Mouse (Mus musculus) intestine, embryonic 16.5 days (tissue): Measurements from ENCODE around the gene Olfr9. TPM values are rescaled to one million over a fixed set of nuclear protein-coding genes. Genes with fewer than 3 reads are reported as not detected.
"Not testable (repeated sequence)": the region's sequence is repeated elsewhere in the genome, so short reads cannot be mapped to it uniquely, and the experiment has no call there.

Source experiments
- ATAC-seq: fragments of 200-750 bp; cut with Nextera tagmentation; 2 replicates; pipeline ENCODE4 v1.8.0; 2017; ENCODE audit warnings: moderate TSS enrichment, moderate library complexity
- H3K27ac ChIP-seq: fragments of 300-500 bp; sonication (generic); 2 replicates; pipeline ENCODE4 v1.5.1; 2014; ENCODE audit warnings: mild to moderate bottlenecking, low read length
- H3K27me3 ChIP-seq: fragments of 300-500 bp; sonication (generic); replicated peaks from 2 replicates; pipeline ENCODE4 v1.6.1; 2014; ENCODE audit warnings: low read length, control low read depth, mixed read lengths; ENCODE audit not compliant: control insufficient read depth, insufficient read depth
- H3K36me3 ChIP-seq: fragments of 300-500 bp; sonication (generic); 2 replicates; pipeline ENCODE4 v1.6.1; 2014; ENCODE audit warnings: low read length, control low read depth; ENCODE audit not compliant: control insufficient read depth, insufficient read depth
- H3K4me1 ChIP-seq: fragments of 300-500 bp; sonication (generic); 2 replicates; pipeline ENCODE4 v1.6.1; 2014; ENCODE audit warnings: low read length, control low read depth, mixed read lengths; ENCODE audit not compliant: control insufficient read depth, insufficient read depth
- H3K4me2 ChIP-seq: fragments of 300-500 bp; sonication (generic); 2 replicates; pipeline ENCODE4 v1.6.1; 2014; ENCODE audit warnings: low read depth, low read length, control low read depth
- H3K4me3 ChIP-seq: fragments of 300-500 bp; sonication (generic); 2 replicates; pipeline ENCODE4 v1.5.1; 2014; ENCODE audit warnings: mild to moderate bottlenecking, low read length
- H3K9ac ChIP-seq: fragments of 300-500 bp; sonication (generic); 2 replicates; pipeline ENCODE4 v1.6.1; 2014; ENCODE audit warnings: low read depth, low read length
- H3K9me3 ChIP-seq: fragments of 300-500 bp; sonication (generic); 2 replicates; pipeline ENCODE4 v1.6.1; 2016; ENCODE audit warnings: low read length, control low read depth; ENCODE audit not compliant: control insufficient read depth
- WGBS: fragments of 180-500 bp; shearing (Covaris S2); extraction: QIAGEN DNeasy Blood & Tissue Kit; methylation state at CpG from one replicate; pipeline ENCODE4 v1.1.7; 2014; 5-methylcytosine and 5-hydroxymethylcytosine counted together
- polyA plus RNA-seq: library from polyadenylated mRNA; unstranded; fragments of >200 nt; fragmentation: Nextera tagmentation; extraction: Ambion mirVana; gene quantifications from 2 replicates; pipeline ENCODE4 v1.2.1, GENCODE M21; 2015

The Olfr9 gene
- polyA plus RNA-seq, 1 experiment from 2014 or later: not detected

DNA sequence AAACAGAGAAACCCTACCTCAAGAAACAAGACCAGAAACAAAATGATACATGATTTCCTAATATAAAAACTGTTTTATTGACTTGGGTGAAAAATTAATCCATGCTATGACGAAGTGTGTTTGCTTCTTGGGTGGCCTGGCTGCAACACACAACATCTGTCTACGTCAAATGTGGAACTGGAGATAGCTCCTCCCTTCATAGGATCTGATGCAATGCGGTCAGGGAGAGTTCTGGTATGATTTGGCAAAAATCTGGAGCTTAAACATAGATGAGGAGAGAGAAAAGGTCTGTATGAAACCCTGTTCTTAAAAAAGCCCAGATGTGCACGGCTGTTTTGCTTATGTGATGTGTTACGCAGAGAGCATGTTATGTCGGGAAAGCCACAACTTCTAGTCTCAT, 23.4 kb upstream of the Olfr9 start:
- H3K4me2 ChIP-seq: no peak overlapping the region
- H3K27ac ChIP-seq: peak overlapping the region; percentile 69; the same call in 1 of the 2 replicates
- peaks cover 20% of the 10 kb centered on the region; the same call in 1 of the 2 replicates for H3K4me1 ChIP-seq
- H3K36me3 ChIP-seq: no peaks in the 10 kb centered on the region
- 63% methylated on average over 6 of the region's 6 CpGs for WGBS
- H3K9ac ChIP-seq: no peak overlapping the region
- ATAC-seq: no peak
- no peak overlapping the region for H3K4me3 ChIP-seq
- H3K27me3 ChIP-seq: no peaks in the 10 kb centered on the region
- no peaks in the 10 kb centered on the region for H3K9me3 ChIP-seq

DNA sequence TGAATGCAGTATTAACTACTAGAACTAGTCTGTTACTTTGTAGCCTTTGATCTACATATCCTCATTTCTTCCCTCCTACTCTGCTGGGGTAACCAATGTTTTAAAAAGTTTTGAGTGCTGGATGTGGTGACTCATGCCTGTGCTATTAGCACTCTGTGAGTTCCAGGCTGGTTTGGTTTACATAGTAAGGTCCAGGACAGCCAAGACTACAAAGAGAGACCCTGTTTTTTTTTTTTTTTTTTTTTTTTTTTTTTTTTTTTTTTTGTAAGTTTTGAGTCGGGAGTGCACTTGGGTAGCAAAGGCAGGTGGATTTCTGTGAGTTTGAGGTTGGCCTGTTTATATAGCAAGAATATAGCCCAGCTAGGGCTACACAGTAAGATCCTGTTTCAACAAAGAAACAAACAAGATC, 20.9 kb upstream of the Olfr9 start:
- H3K27ac ChIP-seq: no peak overlapping the region

DNA sequence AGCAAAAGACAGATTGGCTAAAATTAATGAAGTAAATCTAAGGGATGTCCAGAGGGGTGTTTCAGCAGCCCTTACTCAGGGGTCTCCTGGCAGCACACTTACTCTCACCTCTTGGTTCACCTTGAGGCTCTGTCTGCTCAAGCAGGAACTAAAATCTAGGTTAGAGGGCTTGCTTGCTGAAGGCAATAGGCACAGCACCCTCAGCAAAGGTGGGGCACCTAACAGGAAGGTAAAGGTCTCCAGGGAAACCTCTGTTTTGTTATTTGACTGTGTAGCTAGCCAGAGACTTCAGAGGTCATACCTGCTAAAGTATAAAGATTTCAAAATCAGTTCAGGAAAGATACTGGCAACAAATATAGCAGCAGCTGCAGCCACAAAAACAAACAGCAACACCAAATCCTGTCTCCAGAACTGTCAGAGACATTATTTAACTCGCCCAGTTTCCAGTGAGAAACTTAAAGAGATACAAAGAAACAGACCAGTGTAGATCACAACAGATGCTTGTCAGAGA, 18.4 kb upstream of the Olfr9 start:
- no peak overlapping the region for H3K27ac ChIP-seq
- H3K4me3 ChIP-seq: no peak overlapping the region
- no peak; the same call in 1 of the 2 replicates for ATAC-seq
- no peak overlapping the region for H3K9ac ChIP-seq
- H3K27me3 ChIP-seq: no peaks in the 10 kb centered on the region
- H3K4me2 ChIP-seq: no peak overlapping the region
- no peaks in the 10 kb centered on the region for H3K9me3 ChIP-seq
- H3K4me1 ChIP-seq: peaks cover 3% of the 10 kb centered on the region; the same call in 1 of the 2 replicates
- WGBS: 39% methylated on average over 1 of the region's 1 CpGs
- no peaks in the 10 kb centered on the region for H3K36me3 ChIP-seq

More for the DNA sequence above, 20.9 kb upstream of the Olfr9 start:
- no peak overlapping the region for H3K4me3 ChIP-seq
- H3K4me2 ChIP-seq: no peak overlapping the region
- no peaks in the 10 kb centered on the region for H3K27me3 ChIP-seq
- peaks cover 12% of the 10 kb centered on the region; the same call in 1 of the 2 replicates for H3K4me1 ChIP-seq
- peak; percentile 68 for ATAC-seq
- no peaks in the 10 kb centered on the region for H3K9me3 ChIP-seq
- H3K36me3 ChIP-seq: no peaks in the 10 kb centered on the region
- WGBS: 25% methylated on average over 1 of the region's 1 CpGs
- no peak overlapping the region for H3K9ac ChIP-seq

DNA sequence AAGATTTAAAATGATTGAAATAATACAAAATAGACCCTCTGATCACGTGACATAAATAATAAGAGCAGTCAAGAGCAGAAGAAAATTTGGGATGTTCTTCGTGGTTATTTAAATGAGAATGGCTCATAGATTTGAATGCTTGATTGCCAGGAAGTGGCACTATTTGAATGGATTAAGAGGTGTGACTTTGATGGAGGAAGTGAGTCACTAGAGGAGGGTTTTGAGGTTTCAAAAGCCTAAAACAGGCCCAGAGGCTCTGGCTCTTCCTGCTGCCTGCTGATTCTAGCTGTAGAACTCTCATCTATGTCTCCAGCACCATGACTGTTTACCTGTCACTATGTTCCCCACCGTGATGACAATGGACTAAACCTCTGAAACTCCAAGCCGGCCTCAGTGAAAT, 16.4 kb upstream of the Olfr9 start:
- H3K27ac ChIP-seq: no peak overlapping the region

DNA sequence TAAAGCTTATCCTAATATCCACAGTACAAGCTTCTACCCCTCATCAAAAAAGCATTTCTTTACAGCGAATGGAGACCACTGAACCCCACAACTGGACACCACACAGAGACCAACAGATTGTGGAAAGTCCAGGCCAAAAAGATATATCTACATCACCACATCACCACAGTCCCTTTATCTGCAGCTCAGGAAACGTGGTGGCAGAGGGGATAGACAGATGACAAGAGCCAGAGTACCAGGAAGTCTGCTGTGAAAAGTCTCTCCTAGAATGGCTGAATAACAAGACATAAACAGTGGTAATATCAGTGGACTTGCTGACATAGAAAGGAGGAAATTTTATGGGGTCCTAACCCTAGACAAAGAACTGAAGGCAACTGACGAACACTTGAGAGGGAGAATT, 12.8 kb upstream of the Olfr9 start:
- H3K27ac ChIP-seq: no peak overlapping the region
- no peaks in the 10 kb centered on the region for H3K36me3 ChIP-seq
- H3K4me1 ChIP-seq: no peaks in the 10 kb centered on the region
- 52% methylated on average over 3 of the region's 3 CpGs for WGBS
- H3K4me2 ChIP-seq: no peak overlapping the region
- no peaks in the 10 kb centered on the region for H3K9me3 ChIP-seq
- no peak for ATAC-seq
- no peak overlapping the region for H3K9ac ChIP-seq
- no peak overlapping the region for H3K4me3 ChIP-seq
- H3K27me3 ChIP-seq: no peaks in the 10 kb centered on the region

More for the DNA sequence above, 16.4 kb upstream of the Olfr9 start:
- 73% methylated on average over 4 of the region's 4 CpGs for WGBS
- ATAC-seq: no peak
- peaks cover 3% of the 10 kb centered on the region; the same call in 1 of the 2 replicates for H3K4me1 ChIP-seq
- H3K9me3 ChIP-seq: no peaks in the 10 kb centered on the region
- no peaks in the 10 kb centered on the region for H3K36me3 ChIP-seq
- no peak overlapping the region for H3K4me3 ChIP-seq
- H3K9ac ChIP-seq: no peak overlapping the region
- no peaks in the 10 kb centered on the region for H3K27me3 ChIP-seq
- H3K4me2 ChIP-seq: no peak overlapping the region

DNA sequence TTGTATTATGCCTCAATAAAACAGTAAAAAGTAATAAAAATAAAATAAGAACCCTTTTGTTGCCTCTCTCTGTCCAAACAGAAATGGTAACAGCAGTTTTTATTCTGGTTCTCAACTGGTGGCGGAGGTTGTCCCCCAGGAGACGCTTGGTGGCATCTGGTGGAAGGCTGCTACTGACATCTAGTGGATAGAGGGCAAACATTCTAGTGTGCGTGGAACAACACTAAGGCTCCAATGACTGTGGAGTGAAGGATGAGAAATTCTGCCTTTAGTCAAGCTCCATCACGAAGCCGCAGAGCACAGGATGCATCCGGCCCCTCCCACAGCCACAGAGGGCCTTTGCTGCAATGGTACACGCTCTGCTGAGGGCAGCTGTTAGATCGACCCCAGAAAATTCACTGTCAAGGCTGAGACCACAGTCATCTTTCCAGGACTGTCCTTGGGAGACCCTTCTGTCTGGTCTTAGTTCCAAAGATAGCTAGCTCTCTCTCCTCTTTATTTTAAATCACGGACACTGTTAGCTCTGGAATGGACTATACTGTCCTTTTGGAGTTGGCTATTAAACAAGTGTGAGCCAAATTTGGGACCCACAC, 11.6 kb upstream of the Olfr9 start:
- Histone ChIP-seq H3K4me1 (no peaks in the 10 kb centered on the region), H3K9ac (no peak overlapping the region), H3K4me3 (no peak overlapping the region), H3K27me3 (no peaks in the 10 kb centered on the region), H3K4me2 (no peak overlapping the region), H3K27ac (no peak overlapping the region), H3K36me3 (no peaks in the 10 kb centered on the region), H3K9me3 (no peaks in the 10 kb centered on the region)
- peak; percentile 76 for ATAC-seq
- WGBS: 23% methylated on average over 9 of the region's 9 CpGs

DNA sequence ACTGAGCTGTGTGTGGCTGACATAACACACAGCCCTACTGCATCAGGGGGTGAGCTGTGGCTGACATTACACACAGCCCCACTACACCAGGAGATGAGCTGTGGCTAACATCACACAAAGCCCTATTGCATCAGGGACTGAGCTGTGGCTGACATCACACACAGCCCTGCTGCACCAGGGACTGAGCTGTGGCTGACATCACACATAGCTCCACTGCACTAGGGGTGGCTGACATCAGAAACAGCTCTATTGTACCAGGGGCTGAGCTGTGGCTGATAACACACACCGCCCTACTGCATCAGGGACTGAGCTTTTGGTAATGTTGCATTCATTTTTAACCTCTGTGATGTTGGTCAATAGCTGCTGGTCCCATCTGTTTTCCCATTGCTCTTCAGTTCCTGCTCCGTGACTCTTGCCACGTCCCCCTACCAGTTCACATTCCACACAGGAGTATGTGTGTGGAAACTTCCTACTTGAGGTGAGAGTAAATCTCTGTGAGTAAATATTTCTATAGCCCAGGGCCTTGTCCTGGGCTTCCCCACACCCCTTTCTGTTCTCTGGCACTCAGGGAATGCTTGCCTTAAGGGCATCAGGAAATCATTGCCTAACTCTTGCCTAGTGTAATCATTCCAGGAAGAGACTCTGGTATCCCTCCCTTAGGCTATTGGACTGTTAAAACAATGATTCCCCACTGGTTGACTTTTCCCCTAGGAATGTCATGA, 8.4 kb upstream of the Olfr9 start:
- Histone ChIP-seq H3K4me2 (no peak overlapping the region), H3K9me3 (no peaks in the 10 kb centered on the region), H3K4me1 (no peaks in the 10 kb centered on the region), H3K36me3 (no peaks in the 10 kb centered on the region), H3K27ac (no peak overlapping the region), H3K27me3 (no peaks in the 10 kb centered on the region), H3K9ac (no peak overlapping the region), H3K4me3 (no peak overlapping the region)
- WGBS: 61% methylated on average over 3 of the region's 3 CpGs
- ATAC-seq: peak; percentile 38; the same call in 1 of the 2 replicates

DNA sequence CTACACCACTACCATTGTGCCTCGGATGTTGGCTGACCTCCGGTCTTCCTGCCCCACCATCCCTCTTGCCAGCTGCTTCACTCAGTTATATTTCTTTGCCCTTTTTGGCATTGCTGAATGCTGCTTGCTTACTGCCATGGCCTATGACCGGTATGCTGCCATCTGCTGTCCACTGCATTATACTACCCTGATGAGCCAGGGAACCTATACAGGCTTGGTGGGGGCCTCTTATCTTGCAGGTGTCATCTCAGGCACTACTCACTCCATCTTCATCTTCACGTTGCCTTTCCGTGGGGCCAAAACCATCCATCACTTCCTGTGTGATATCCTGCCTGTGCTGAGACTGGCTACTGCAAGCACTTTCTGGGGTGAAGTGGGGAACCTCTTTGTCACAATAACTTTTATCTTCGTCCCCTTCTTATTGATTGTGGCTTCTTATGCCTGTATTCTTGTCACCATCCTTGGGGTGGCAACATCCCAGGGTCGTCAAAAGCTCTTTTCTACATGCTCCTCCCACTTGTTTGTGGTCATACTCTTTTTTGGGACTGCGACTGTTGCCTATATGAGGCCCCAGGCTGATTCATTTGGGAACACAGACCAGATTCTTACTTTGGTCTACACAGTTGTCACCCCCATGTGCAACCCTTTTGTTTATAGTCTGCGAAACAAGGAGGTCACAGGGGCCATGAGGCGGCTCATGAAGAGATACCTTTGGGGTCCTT, 1.1 kb downstream of the Olfr9 start:
- not testable (repeated sequence) for H3K9ac ChIP-seq, H3K4me2 ChIP-seq, H3K27me3 ChIP-seq, H3K4me1 ChIP-seq, H3K27ac ChIP-seq, H3K9me3 ChIP-seq, H3K4me3 ChIP-seq, H3K36me3 ChIP-seq
- ATAC-seq: peak; percentile 60; the same call in 1 of the 2 replicates
- WGBS: 62% methylated on average over 7 of the region's 10 CpGs

DNA sequence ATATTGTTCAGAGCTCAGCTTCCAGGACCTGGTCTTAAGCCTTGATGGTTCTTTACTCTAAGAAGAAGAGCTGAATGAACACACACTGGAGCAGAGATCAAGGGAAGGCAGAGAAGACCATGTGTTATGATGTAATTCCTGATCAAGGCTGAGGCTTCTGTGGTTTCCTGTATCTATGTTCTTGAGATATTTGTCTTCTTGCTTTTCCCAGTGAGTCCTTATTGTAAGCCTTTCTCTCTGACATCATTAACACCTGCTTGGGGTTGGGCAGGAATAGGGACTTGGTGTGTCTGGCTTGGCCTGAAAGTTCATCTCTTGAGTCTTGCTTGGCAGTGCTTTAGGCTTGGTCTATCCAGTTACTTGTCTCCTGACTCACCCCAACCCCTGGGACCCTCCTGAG, 1.8 kb downstream of the Olfr9 start:
- H3K4me1 ChIP-seq: no peaks in the 10 kb centered on the region
- H3K27ac ChIP-seq: no peak overlapping the region
- H3K4me2 ChIP-seq: no peak overlapping the region
- no peaks in the 10 kb centered on the region for H3K36me3 ChIP-seq
- no peak overlapping the region for H3K4me3 ChIP-seq
- H3K9me3 ChIP-seq: no peaks in the 10 kb centered on the region
- no peak for ATAC-seq
- no peak overlapping the region for H3K9ac ChIP-seq
- H3K27me3 ChIP-seq: no peaks in the 10 kb centered on the region
